Mouse (Mus musculus) small intestine, adult 2 months (tissue): ENCODE measurements at regions not wholly inside any gene's neighbourhood (a gene's known extent, or its start where the extent isn't known, plus 50 kb on each side); places are given as distances from the start of the nearest gene placed in this dataset.

Source experiments
- H3K27ac ChIP-seq: fragments of 200-500 bp; 2 replicates; pipeline ENCODE4 v1.5.1; 2012; ENCODE audit warnings: low read depth, low read length, control low read depth, inconsistent platforms; ENCODE audit not compliant: insufficient read depth
- H3K27me3 ChIP-seq: fragments of 200-500 bp; 2 replicates; pipeline ENCODE4 v1.6.1; 2012; ENCODE audit warnings: mild to moderate bottlenecking, moderate library complexity, low read length, inconsistent platforms; ENCODE audit not compliant: control insufficient read depth, insufficient read depth
- H3K36me3 ChIP-seq: fragments of 200-500 bp; 2 replicates; pipeline ENCODE4 v1.6.1; 2012; ENCODE audit warnings: mild to moderate bottlenecking, low read length, control low read depth, inconsistent platforms; ENCODE audit not compliant: control insufficient read depth, insufficient read depth
- H3K4me1 ChIP-seq: fragments of 200-500 bp; 2 replicates; pipeline ENCODE4 v1.6.1; 2012; ENCODE audit warnings: low read length, inconsistent platforms, mixed read lengths; ENCODE audit not compliant: control insufficient read depth, insufficient read depth, insufficient read length
- H3K4me3 ChIP-seq: fragments of 200-500 bp; 2 replicates; pipeline ENCODE4 v1.5.1; 2012; ENCODE audit warnings: low read depth, mild to moderate bottlenecking, control low read depth, inconsistent platforms, low read length, moderate library complexity
- CTCF ChIP-seq: fragments of 200-500 bp; IDR thresholded peaks from 2 replicates; pipeline ENCODE4 v1.5.1; 2012; ENCODE audit warnings: low read depth, mild to moderate bottlenecking, control low read depth, inconsistent platforms, low read length, moderate library complexity, mixed read lengths; ENCODE audit not compliant: insufficient replicate concordance, insufficient read length; ENCODE audit errors: extremely low read depth
- POLR2A ChIP-seq: fragments of 200-500 bp; IDR thresholded peaks from 2 replicates; pipeline ENCODE4 v1.6.1; 2012; ENCODE audit warnings: low read depth, mild to moderate bottlenecking, control low read depth, inconsistent platforms, low read length, moderate library complexity
- WGBS: fragments of 180-500 bp; shearing (Covaris S2); methylation state at CpG from one replicate; pipeline ENCODE4 v1.1.7; 2018; 5-methylcytosine and 5-hydroxymethylcytosine counted together

GRCm38 (mm10) chr1:73663546-73663945, 460.7 kb downstream of the Tns1 start:
- no peak for TF ChIP-seq CTCF
- no peak for TF ChIP-seq POLR2A
- 73% methylated on average over 1 of the region's 1 CpGs for WGBS
- H3K4me3 ChIP-seq: no peak overlapping the region
- H3K36me3 ChIP-seq: no peaks in the 10 kb centered on the region
- H3K27me3 ChIP-seq: no peaks in the 10 kb centered on the region; the same call in 1 of the 2 replicates
- no peak overlapping the region for H3K27ac ChIP-seq
- H3K4me1 ChIP-seq: no peaks in the 10 kb centered on the region

DNA sequence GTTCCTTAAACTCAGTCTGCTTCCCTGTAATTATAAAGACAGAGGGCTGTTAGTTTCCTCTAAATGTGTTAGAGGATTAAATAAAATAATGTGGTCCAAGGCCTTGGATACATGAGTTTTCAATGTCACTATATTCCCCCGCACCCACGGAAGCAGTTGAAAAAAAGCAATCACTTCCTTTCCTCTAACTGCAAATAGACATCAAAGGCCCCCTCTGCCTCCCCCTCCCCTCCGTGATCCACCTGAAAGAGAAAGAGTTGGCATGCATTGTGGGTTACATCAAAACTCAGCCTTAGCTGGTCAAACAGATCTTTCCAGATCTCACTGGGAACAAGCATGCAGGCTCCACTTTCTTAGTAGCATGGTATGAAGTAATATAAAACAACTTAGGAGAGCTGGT, 479.2 kb downstream of the Tns1 start:
- 73% methylated on average over 3 of the region's 3 CpGs for WGBS
- TF ChIP-seq POLR2A: no peak
- TF ChIP-seq CTCF: no peak
- Histone ChIP-seq H3K36me3 (no peaks in the 10 kb centered on the region), H3K4me3 (no peak overlapping the region), H3K4me1 (no peaks in the 10 kb centered on the region), H3K27ac (no peak overlapping the region), H3K27me3 (no peaks in the 10 kb centered on the region)

GRCm38 (mm10) chr1:73644394-73644793, 479.9 kb downstream of the Tns1 start:
- H3K4me3 ChIP-seq: no peak overlapping the region
- no peak overlapping the region for H3K27ac ChIP-seq
- no peaks in the 10 kb centered on the region for H3K4me1 ChIP-seq
- H3K36me3 ChIP-seq: no peaks in the 10 kb centered on the region
- 73% methylated on average over 5 of the region's 5 CpGs for WGBS
- TF ChIP-seq POLR2A (no peak), CTCF (no peak)
- H3K27me3 ChIP-seq: no peaks in the 10 kb centered on the region

DNA sequence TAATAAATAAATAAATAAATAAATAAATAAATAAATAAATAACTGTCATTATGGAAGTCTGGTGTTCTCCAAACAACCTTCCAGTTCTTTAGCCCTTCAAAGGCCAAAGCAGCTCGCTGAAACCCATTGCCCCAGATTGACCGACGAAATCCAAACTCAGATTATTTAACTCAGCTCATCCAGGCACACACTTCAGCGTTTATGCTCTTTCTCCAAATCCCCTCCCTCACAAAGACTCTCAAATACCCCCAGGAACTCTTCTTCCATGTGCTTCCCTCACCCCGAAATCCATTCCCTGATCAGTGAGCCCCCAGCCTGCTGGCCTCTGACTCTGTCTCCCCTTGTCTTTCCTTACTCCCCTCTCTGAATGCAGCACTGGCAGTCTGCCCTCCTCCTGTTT, 480.8 kb downstream of the Tns1 start:
- H3K36me3 ChIP-seq: no peaks in the 10 kb centered on the region
- no peaks in the 10 kb centered on the region for H3K4me1 ChIP-seq
- H3K27me3 ChIP-seq: no peaks in the 10 kb centered on the region
- no peak for TF ChIP-seq CTCF
- TF ChIP-seq POLR2A: no peak
- H3K4me3 ChIP-seq: no peak overlapping the region
- WGBS: 86% methylated on average over 5 of the region's 5 CpGs
- H3K27ac ChIP-seq: no peak overlapping the region

DNA sequence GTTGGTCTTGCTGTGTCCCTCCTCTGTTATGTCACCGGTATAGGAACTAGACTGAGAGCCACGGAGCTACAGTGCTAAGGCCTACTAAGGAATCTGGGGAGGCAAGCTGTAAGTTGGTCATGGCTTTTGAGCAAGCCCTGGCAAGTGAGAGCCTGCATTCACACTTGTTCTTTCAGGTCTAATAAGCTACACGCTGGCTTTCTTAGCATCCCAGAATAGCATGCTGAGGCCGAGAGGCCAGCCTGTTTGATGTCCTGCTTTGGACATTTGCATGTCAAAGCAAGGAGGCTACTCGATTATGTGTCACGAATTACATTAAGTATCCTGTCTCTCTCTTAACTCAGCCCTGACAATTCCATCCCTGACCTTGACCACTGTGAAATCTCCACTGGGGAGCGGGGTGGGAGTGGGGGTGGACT, 481.5 kb downstream of the Tns1 start:
- no peak overlapping the region for H3K4me3 ChIP-seq
- TF ChIP-seq POLR2A (no peak), CTCF (no peak)
- no peak overlapping the region for H3K27ac ChIP-seq
- 79% methylated on average over 7 of the region's 7 CpGs for WGBS
- H3K4me1 ChIP-seq: no peaks in the 10 kb centered on the region
- no peaks in the 10 kb centered on the region for H3K27me3 ChIP-seq
- no peaks in the 10 kb centered on the region for H3K36me3 ChIP-seq

- Histone ChIP-seq H3K4me1 (no peaks in the 10 kb centered on the region), H3K27me3 (no peaks in the 10 kb centered on the region), H3K27ac (no peak overlapping the region), H3K4me3 (no peak overlapping the region), H3K36me3 (no peaks in the 10 kb centered on the region)
- 89% methylated on average over 8 of the region's 8 CpGs for WGBS
- TF ChIP-seq POLR2A (no peak), CTCF (no peak)
Observed at GRCm38 (mm10) chr1:73641456-73641855, 482.8 kb downstream of the Tns1 start.

- 82% methylated on average over 12 of the region's 12 CpGs for WGBS
- H3K27me3 ChIP-seq: no peaks in the 10 kb centered on the region
Observed at GRCm38 (mm10) chr1:73640726-73641451, 483.4 kb downstream of the Tns1 start.

More at GRCm38 (mm10) chr1:73640726-73641451, 483.4 kb downstream of the Tns1 start:
- H3K4me3 ChIP-seq: no peak overlapping the region
- H3K27ac ChIP-seq: no peak overlapping the region
- TF ChIP-seq CTCF: no peak
- TF ChIP-seq POLR2A: no peak
- no peaks in the 10 kb centered on the region for H3K4me1 ChIP-seq
- no peaks in the 10 kb centered on the region for H3K36me3 ChIP-seq
